Mouse (Mus musculus) ES-E14 (cell line): Measurements from ENCODE around the gene Pgc.

Experiments
- CHD2 ChIP-seq: IDR thresholded peaks from 2 replicates; pipeline ENCODE4 v1.6.1; 2014; ENCODE audit warnings: mild to moderate bottlenecking, low read depth, low read length, inconsistent platforms
- HCFC1 ChIP-seq: IDR thresholded peaks from 2 replicates; pipeline ENCODE4 v1.6.1; 2012; ENCODE audit warnings: low read length, inconsistent platforms, borderline replicate concordance; ENCODE audit not compliant: insufficient read depth
- MAFK ChIP-seq: IDR thresholded peaks from 2 replicates; pipeline ENCODE4 v1.6.1; 2014; ENCODE audit warnings: mild to moderate bottlenecking, low read depth, low read length, inconsistent platforms; ENCODE audit not compliant: insufficient read depth
- ZC3H11A ChIP-seq: IDR thresholded peaks from 2 replicates; pipeline ENCODE4 v1.6.1; 2012; ENCODE audit warnings: low read depth, mild to moderate bottlenecking, inconsistent platforms, low read length, borderline replicate concordance
- ZNF384 ChIP-seq: IDR thresholded peaks from 2 replicates; pipeline ENCODE4 v1.6.1; 2012; ENCODE audit warnings: low read depth, low read length, inconsistent platforms

GRCm38 (mm10) chr17:47749626-47750025 lies 23.0 kb downstream of the Pgc start:
- TF ChIP-seq CHD2 (no peak), HCFC1 (no peak), ZC3H11A (no peak), ZNF384 (no peak), MAFK (no peak)
